Mouse (Mus musculus): ENCODE data around the gene Ndufa6. TPM values are rescaled to one million over a fixed set of nuclear protein-coding genes. Genes with fewer than 3 reads are reported as not detected.
"Not testable (repeated sequence)": the region's sequence is repeated elsewhere in the genome, so short reads cannot be mapped to it uniquely, and the experiment has no call there.

Gene Ndufa6
- total and polyA plus RNA-seq, 3 experiments: 235 to 417 TPM; not detected in 1

DNA sequence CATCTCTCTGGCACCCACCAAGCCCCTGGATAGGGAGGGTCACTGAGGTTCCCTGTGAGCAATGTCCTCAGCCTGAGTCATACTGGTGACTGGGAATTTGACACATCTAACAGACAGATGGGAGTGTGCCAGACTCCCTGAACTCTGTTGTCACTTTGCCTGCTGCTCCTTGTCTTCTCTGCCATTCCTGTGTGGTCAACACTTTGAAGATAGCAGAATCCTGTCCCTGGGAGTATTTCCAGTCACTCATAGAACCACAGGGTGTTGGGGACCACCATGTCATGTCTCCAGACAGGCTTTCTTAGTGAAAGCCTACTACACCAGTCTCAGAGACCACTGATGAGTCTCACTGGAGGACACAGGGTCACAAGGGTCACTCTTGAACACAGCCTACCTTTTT is 48.0 kb upstream of the Ndufa6 start:
- H3K9me3 ChIP-seq (replicated peaks; ENCODE audit: insufficient read depth, low read length): no peaks in the 10 kb centered on the region
- no peaks in the 10 kb centered on the region for H3K4me1 ChIP-seq (ENCODE audit: control insufficient read depth in 1 of 2, insufficient read depth in 2 of 2, low read length in 2 of 2)
- TF ChIP-seq USF1 (IDR thresholded peaks at IDR 0.05; ENCODE audit: low read depth, low read length): no peak
- TF ChIP-seq POLR2A (IDR thresholded peaks at IDR 0.05; ENCODE audit: control insufficient read depth in 1 of 2, insufficient read depth in 1 of 2, low read depth in 1 of 2, low read length in 2 of 2, poor library complexity in 1 of 2): no peak
- H3K9ac ChIP-seq (ENCODE audit: control insufficient read depth, low read depth, low read length, poor library complexity, severe bottlenecking): no peak overlapping the region
- H3K79me2 ChIP-seq (ENCODE audit: control insufficient read depth, insufficient read depth, low read length, poor library complexity): no peaks in the 10 kb centered on the region
- no peaks in the 10 kb centered on the region for H3K27me3 ChIP-seq (ENCODE audit: control insufficient read depth in 1 of 2, insufficient read depth in 2 of 2, low read length in 2 of 2)
- no peak overlapping the region for H3K4me3 ChIP-seq (ENCODE audit: control insufficient read depth in 1 of 2, insufficient read depth in 1 of 2, low read depth in 2 of 2, low read length in 2 of 2)
- no peaks in the 10 kb centered on the region for H3K36me3 ChIP-seq (ENCODE audit: control insufficient read depth in 1 of 2, insufficient read depth in 2 of 2, low read length in 2 of 2)
- DNase-seq (ENCODE audit: low read depth, low spot score): no peak
- no peak overlapping the region for H3K27ac ChIP-seq (ENCODE audit: control insufficient read depth, low read depth, low read length)

GRCm38 (mm10) chr15:82401516-82401915 is 47.4 kb upstream of the Ndufa6 start:
- Histone ChIP-seq H3K4me3 (ENCODE audit: control insufficient read depth in 1 of 2, insufficient read depth in 1 of 2, low read depth in 2 of 2, low read length in 2 of 2) (no peak overlapping the region), H3K9ac (ENCODE audit: control insufficient read depth, low read depth, low read length, poor library complexity, severe bottlenecking) (no peak overlapping the region), H3K36me3 (ENCODE audit: control insufficient read depth in 1 of 2, insufficient read depth in 2 of 2, low read length in 2 of 2) (no peaks in the 10 kb centered on the region), H3K4me1 (ENCODE audit: control insufficient read depth in 1 of 2, insufficient read depth in 2 of 2, low read length in 2 of 2) (no peaks in the 10 kb centered on the region), H3K27ac (ENCODE audit: control insufficient read depth, low read depth, low read length) (no peak overlapping the region), H3K79me2 (ENCODE audit: control insufficient read depth, insufficient read depth, low read length, poor library complexity) (no peaks in the 10 kb centered on the region), H3K9me3 (replicated peaks; ENCODE audit: insufficient read depth, low read length) (no peaks in the 10 kb centered on the region), H3K27me3 (ENCODE audit: control insufficient read depth in 1 of 2, insufficient read depth in 2 of 2, low read length in 2 of 2) (no peaks in the 10 kb centered on the region)
- TF ChIP-seq GABPA (IDR thresholded peaks at IDR 0.05; ENCODE audit: low read depth, low read length) (no peak), BHLHE40 (IDR thresholded peaks at IDR 0.05; ENCODE audit: borderline replicate concordance, low read depth, low read length) (no peak), E2F4 (IDR thresholded peaks at IDR 0.05; ENCODE audit: borderline replicate concordance, low read depth, low read length) (no peak), TBP (IDR thresholded peaks at IDR 0.05; ENCODE audit: low read depth, low read length) (no peak), RAD21 (IDR thresholded peaks at IDR 0.05; ENCODE audit: low read depth, low read length) (no peak), CTCF (IDR thresholded peaks at IDR 0.05 in 2 of 3, conservative IDR thresholded peaks at IDR 0.05 in 1 of 3; ENCODE audit: control insufficient read depth in 1 of 3, insufficient read depth in 1 of 3, low read depth in 2 of 3, low read length in 3 of 3, poor library complexity in 1 of 3, severe bottlenecking in 1 of 3) (no peak), POLR2A (IDR thresholded peaks at IDR 0.05; ENCODE audit: control insufficient read depth in 1 of 2, insufficient read depth in 1 of 2, low read depth in 1 of 2, low read length in 2 of 2, poor library complexity in 1 of 2) (no peak), POLR2AphosphoS5 (IDR thresholded peaks at IDR 0.05; ENCODE audit: borderline replicate concordance, low read depth, low read length) (no peak), MEF2A (IDR thresholded peaks at IDR 0.05; ENCODE audit: extremely low read depth, insufficient replicate concordance, low read depth, low read length, poor library complexity, severe bottlenecking) (no peak), SIN3A (IDR thresholded peaks at IDR 0.05; ENCODE audit: low read length) (no peak), ZMIZ1 (IDR thresholded peaks at IDR 0.05; ENCODE audit: low read depth, low read length) (no peak), UBTF (IDR thresholded peaks at IDR 0.05; ENCODE audit: borderline replicate concordance, insufficient read depth, low read depth, low read length) (no peak), RCOR1 (IDR thresholded peaks at IDR 0.05; ENCODE audit: low read depth, low read length) (no peak), SMC3 (IDR thresholded peaks at IDR 0.05; ENCODE audit: low read depth, low read length) (no peak), CHD1 (IDR thresholded peaks at IDR 0.05; ENCODE audit: low read depth, low read length) (no peak), ETS1 (IDR thresholded peaks at IDR 0.05; ENCODE audit: low read depth, low read length) (no peak), TCF12 (IDR thresholded peaks at IDR 0.05; ENCODE audit: low read depth, low read length) (no peak), MAZ (IDR thresholded peaks at IDR 0.05; ENCODE audit: low read depth, low read length) (no peak)
- DNase-seq (ENCODE audit: low read depth, low spot score): no peak

GRCm38 (mm10) chr15:82395955-82396354 is 41.8 kb upstream of the Ndufa6 start:
- H3K27me3 ChIP-seq (ENCODE audit: control insufficient read depth in 1 of 2, insufficient read depth in 2 of 2, low read length in 2 of 2); H3K9me3 ChIP-seq (replicated peaks; ENCODE audit: insufficient read depth, low read length); H3K27ac ChIP-seq (ENCODE audit: control insufficient read depth, low read depth, low read length); H3K4me1 ChIP-seq (ENCODE audit: control insufficient read depth in 1 of 2, insufficient read depth in 2 of 2, low read length in 2 of 2); DNase-seq (ENCODE audit: low read depth, low spot score); H3K4me3 ChIP-seq (ENCODE audit: control insufficient read depth in 1 of 2, insufficient read depth in 1 of 2, low read depth in 2 of 2, low read length in 2 of 2); H3K9ac ChIP-seq (ENCODE audit: control insufficient read depth, low read depth, low read length, poor library complexity, severe bottlenecking); H3K36me3 ChIP-seq (ENCODE audit: control insufficient read depth in 1 of 2, insufficient read depth in 2 of 2, low read length in 2 of 2); H3K79me2 ChIP-seq (ENCODE audit: control insufficient read depth, insufficient read depth, low read length, poor library complexity): not testable (repeated sequence)

DNA sequence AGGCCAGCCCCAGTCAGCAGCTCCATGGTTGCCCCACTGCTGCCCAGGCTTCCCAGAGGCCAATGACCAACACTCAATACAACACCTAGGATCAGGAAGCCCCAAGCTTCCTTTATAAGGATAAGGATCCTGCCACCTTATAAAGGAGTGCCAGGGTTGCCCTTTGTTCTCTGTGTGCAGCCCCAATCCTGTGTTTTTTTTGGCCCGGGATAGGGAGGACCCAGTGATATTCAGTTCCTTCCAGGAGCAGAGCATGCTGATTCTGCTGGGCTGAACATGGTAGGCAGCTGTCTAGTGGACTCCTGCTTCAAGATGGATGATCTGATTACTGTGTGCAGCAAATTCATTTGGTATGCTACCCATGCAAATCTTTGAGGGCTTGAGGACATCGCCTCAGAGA is 39.8 kb upstream of the Ndufa6 start, which contains the start of gene Cyp2d11:
Cyp2d11 (minus strand) TSS at position 101 of the 400 bp plus-strand sequence.
- not testable (repeated sequence) for H3K27me3 ChIP-seq (ENCODE audit: control insufficient read depth in 1 of 2, insufficient read depth in 2 of 2, low read length in 2 of 2); H3K36me3 ChIP-seq (ENCODE audit: control insufficient read depth in 1 of 2, insufficient read depth in 2 of 2, low read length in 2 of 2); H3K4me3 ChIP-seq (ENCODE audit: control insufficient read depth in 1 of 2, insufficient read depth in 1 of 2, low read depth in 2 of 2, low read length in 2 of 2); DNase-seq (ENCODE audit: low read depth, low spot score); H3K9ac ChIP-seq (ENCODE audit: control insufficient read depth, low read depth, low read length, poor library complexity, severe bottlenecking); H3K9me3 ChIP-seq (replicated peaks; ENCODE audit: insufficient read depth, low read length); H3K79me2 ChIP-seq (ENCODE audit: control insufficient read depth, insufficient read depth, low read length, poor library complexity); H3K4me1 ChIP-seq (ENCODE audit: control insufficient read depth in 1 of 2, insufficient read depth in 2 of 2, low read length in 2 of 2); H3K27ac ChIP-seq (ENCODE audit: control insufficient read depth, low read depth, low read length)
